Mouse (Mus musculus) embryonic facial prominence, embryonic 11.5 days (tissue): ENCODE data around the gene Chuk. TPM values are rescaled to one million over a fixed set of nuclear protein-coding genes. Genes with fewer than 3 reads are reported as not detected.
"Not testable (repeated sequence)": the region's sequence is repeated elsewhere in the genome, so short reads cannot be mapped to it uniquely, and the experiment has no call there.

Source experiments
- ATAC-seq: fragments of 200-750 bp; cut with Nextera tagmentation; replicated peaks from 2 replicates; pipeline ENCODE4 v1.8.0; 2017; ENCODE audit warnings: low read depth; ENCODE audit not compliant: insufficient number of reproducible peaks, low FRiP score, low TSS enrichment
- DNase-seq: peaks from one replicate; pipeline ENCODE4 v3.0.0-alpha.2; 2015; ENCODE audit warnings: low spot score
- H3K27ac ChIP-seq: fragments of 300-500 bp; sonication (generic); replicated peaks from 2 replicates; pipeline ENCODE4 v1.5.1; 2014; ENCODE audit warnings: mild to moderate bottlenecking, low read depth, low read length, control low read depth
- H3K27me3 ChIP-seq: fragments of 300-500 bp; sonication (generic); 2 replicates; pipeline ENCODE4 v1.6.1; 2014; ENCODE audit warnings: mild to moderate bottlenecking, low read length, moderate library complexity, mixed read lengths; ENCODE audit not compliant: control insufficient read depth, insufficient read depth
- H3K36me3 ChIP-seq: fragments of 300-500 bp; sonication (generic); replicated peaks from 2 replicates; pipeline ENCODE4 v1.6.1; 2014; ENCODE audit warnings: low read depth, mild to moderate bottlenecking, low read length, moderate library complexity, mixed read lengths; ENCODE audit not compliant: control insufficient read depth, insufficient read depth
- H3K4me1 ChIP-seq: fragments of 300-500 bp; sonication (generic); 2 replicates; pipeline ENCODE4 v1.6.1; 2014; ENCODE audit warnings: low read length, mixed read lengths; ENCODE audit not compliant: control insufficient read depth, insufficient read depth
- H3K4me2 ChIP-seq: fragments of 300-500 bp; sonication (generic); 2 replicates; pipeline ENCODE4 v1.6.1; 2014; ENCODE audit warnings: low read depth, mild to moderate bottlenecking, control low read depth, low read length, moderate library complexity
- H3K4me3 ChIP-seq: fragments of 300-500 bp; sonication (generic); 2 replicates; pipeline ENCODE4 v1.5.1; 2014; ENCODE audit warnings: low read depth, low read length, control low read depth
- H3K9ac ChIP-seq: fragments of 300-500 bp; sonication (generic); replicated peaks from 2 replicates; pipeline ENCODE4 v1.6.1; 2014; ENCODE audit warnings: mild to moderate bottlenecking, control low read depth, low read length
- H3K9me3 ChIP-seq: fragments of 300-500 bp; sonication (generic); replicated peaks from 2 replicates; pipeline ENCODE4 v1.6.1; 2016; ENCODE audit warnings: mild to moderate bottlenecking, low read length, inconsistent platforms, mixed read lengths; ENCODE audit not compliant: control insufficient read depth
- WGBS: fragments of 180-500 bp; shearing (Covaris S2); extraction: QIAGEN DNeasy Blood & Tissue Kit; methylation state at CpG from one replicate; pipeline ENCODE4 v1.1.7; 2014; 5-methylcytosine and 5-hydroxymethylcytosine counted together
- polyA plus RNA-seq: library from polyadenylated mRNA; unstranded; fragments of >200 nt; fragmentation: Nextera tagmentation; extraction: Ambion mirVana; gene quantifications from 2 replicates; pipeline ENCODE4 v1.2.1, GENCODE M21; 2014

Chuk gene
- polyA plus RNA-seq, 1 experiment from 2014 or later: 47.2 TPM

GRCm38 (mm10) chr19:44121137-44121536 lies 13.9 kb upstream of the Chuk start:
- WGBS: 91% methylated on average over 7 of the region's 7 CpGs
- no peak for ATAC-seq
- Histone ChIP-seq H3K4me3 (no peak overlapping the region), H3K9me3 (no peaks in the 10 kb centered on the region), H3K36me3 (peaks cover 3% of the 10 kb centered on the region), H3K27ac (no peak overlapping the region), H3K4me2 (no peak overlapping the region), H3K4me1 (no peaks in the 10 kb centered on the region), H3K9ac (no peak overlapping the region), H3K27me3 (no peaks in the 10 kb centered on the region)
- DNase-seq: no peak

- not testable (repeated sequence) for ATAC-seq, H3K27me3 ChIP-seq, H3K9me3 ChIP-seq, H3K36me3 ChIP-seq, H3K4me3 ChIP-seq, DNase-seq, H3K27ac ChIP-seq, H3K4me2 ChIP-seq, H3K9ac ChIP-seq, H3K4me1 ChIP-seq
- WGBS: 88% methylated on average over 7 of the region's 9 CpGs
Measured at GRCm38 (mm10) chr19:44120686-44121085, 13.4 kb upstream of the Chuk start.

- Histone ChIP-seq H3K36me3 (peaks cover 3% of the 10 kb centered on the region), H3K9me3 (no peaks in the 10 kb centered on the region), H3K9ac (no peak overlapping the region)
Measured at GRCm38 (mm10) chr19:44117793-44118192, 10.5 kb upstream of the Chuk start.

GRCm38 (mm10) chr19:44111706-44112105 lies 4.4 kb upstream of the Chuk start:
- Histone ChIP-seq H3K4me1 (no peaks in the 10 kb centered on the region), H3K9me3 (no peaks in the 10 kb centered on the region), H3K9ac (no peak overlapping the region), H3K27me3 (no peaks in the 10 kb centered on the region), H3K4me3 (no peak overlapping the region), H3K36me3 (peaks cover 3% of the 10 kb centered on the region), H3K27ac (no peak overlapping the region), H3K4me2 (no peak overlapping the region)
- DNase-seq (peak; percentile 39), ATAC-seq (no peak)
- WGBS: 65% methylated on average over 7 of the region's 7 CpGs

More at GRCm38 (mm10) chr19:44117793-44118192, 10.5 kb upstream of the Chuk start:
- H3K27me3 ChIP-seq: no peaks in the 10 kb centered on the region
- no peak overlapping the region for H3K27ac ChIP-seq
- H3K4me2 ChIP-seq: no peak overlapping the region
- no peak for DNase-seq
- H3K4me3 ChIP-seq: no peak overlapping the region
- H3K4me1 ChIP-seq: no peaks in the 10 kb centered on the region
- no peak for ATAC-seq

GRCm38 (mm10) chr19:44110356-44110755 lies 3.1 kb upstream of the Chuk start:
- 86% methylated on average over 9 of the region's 9 CpGs for WGBS
- Histone ChIP-seq H3K27me3 (no peaks in the 10 kb centered on the region), H3K27ac (no peak overlapping the region), H3K36me3 (peaks cover 3% of the 10 kb centered on the region), H3K9me3 (no peaks in the 10 kb centered on the region), H3K4me1 (no peaks in the 10 kb centered on the region), H3K4me3 (no peak overlapping the region), H3K9ac (no peak overlapping the region), H3K4me2 (no peak overlapping the region)
- DNase-seq (no peak), ATAC-seq (no peak)

- no peak overlapping the region for H3K4me3 ChIP-seq
- no peak overlapping the region for H3K4me2 ChIP-seq
- no peak for ATAC-seq
- H3K9ac ChIP-seq: no peak overlapping the region
- H3K9me3 ChIP-seq: no peaks in the 10 kb centered on the region
- no peak for DNase-seq
- H3K36me3 ChIP-seq: no peaks in the 10 kb centered on the region; the same call in 1 of the 2 replicates
- no peaks in the 10 kb centered on the region for H3K4me1 ChIP-seq
- no peaks in the 10 kb centered on the region for H3K27me3 ChIP-seq
- no peak overlapping the region for H3K27ac ChIP-seq
Measured at GRCm38 (mm10) chr19:44108996-44109395, 1.7 kb upstream of the Chuk start.

- H3K4me2 ChIP-seq: peak overlapping the region; percentile 74
- H3K4me1 ChIP-seq: no peaks in the 10 kb centered on the region
- 0 out of 2 replicates have a peak overlapping the region, but pooled peaks have one; percentile 53 for H3K27ac ChIP-seq
- no peaks in the 10 kb centered on the region for H3K9me3 ChIP-seq
- ATAC-seq: peak; percentile 17; the same call in 1 of the 2 replicates
- no peaks in the 10 kb centered on the region; the same call in 1 of the 2 replicates for H3K36me3 ChIP-seq
- peak; percentile 3 for DNase-seq
- H3K9ac ChIP-seq: peak overlapping the region; percentile 90
- H3K27me3 ChIP-seq: no peaks in the 10 kb centered on the region
- 30% methylated on average over 22 of the region's 22 CpGs for WGBS
- H3K4me3 ChIP-seq: peak overlapping the region; percentile 97
Measured at GRCm38 (mm10) chr19:44107661-44108521, 611 bp upstream of the Chuk start.

- no peaks in the 10 kb centered on the region for H3K9me3 ChIP-seq
- ATAC-seq: no peak
- WGBS: 91% methylated on average over 1 of the region's 1 CpGs
- H3K4me1 ChIP-seq: no peaks in the 10 kb centered on the region
- no peaks in the 10 kb centered on the region for H3K27me3 ChIP-seq
- no peak for DNase-seq
- no peak overlapping the region for H3K4me3 ChIP-seq
- H3K36me3 ChIP-seq: no peaks in the 10 kb centered on the region
- H3K9ac ChIP-seq: no peak overlapping the region
- H3K4me2 ChIP-seq: no peak overlapping the region
- no peak overlapping the region for H3K27ac ChIP-seq
Measured at GRCm38 (mm10) chr19:44104393-44104792, 2.9 kb downstream of the Chuk start.
